Mouse (Mus musculus): ENCODE measurements around the gene Cstf2. TPM values are rescaled to one million over a fixed set of nuclear protein-coding genes. Genes with fewer than 3 reads are reported as not detected.

Gene Cstf2
- 11.5 and 13.0 TPM in 2 replicates for polyA plus RNA-seq (2012; rRNA removed)

DNA sequence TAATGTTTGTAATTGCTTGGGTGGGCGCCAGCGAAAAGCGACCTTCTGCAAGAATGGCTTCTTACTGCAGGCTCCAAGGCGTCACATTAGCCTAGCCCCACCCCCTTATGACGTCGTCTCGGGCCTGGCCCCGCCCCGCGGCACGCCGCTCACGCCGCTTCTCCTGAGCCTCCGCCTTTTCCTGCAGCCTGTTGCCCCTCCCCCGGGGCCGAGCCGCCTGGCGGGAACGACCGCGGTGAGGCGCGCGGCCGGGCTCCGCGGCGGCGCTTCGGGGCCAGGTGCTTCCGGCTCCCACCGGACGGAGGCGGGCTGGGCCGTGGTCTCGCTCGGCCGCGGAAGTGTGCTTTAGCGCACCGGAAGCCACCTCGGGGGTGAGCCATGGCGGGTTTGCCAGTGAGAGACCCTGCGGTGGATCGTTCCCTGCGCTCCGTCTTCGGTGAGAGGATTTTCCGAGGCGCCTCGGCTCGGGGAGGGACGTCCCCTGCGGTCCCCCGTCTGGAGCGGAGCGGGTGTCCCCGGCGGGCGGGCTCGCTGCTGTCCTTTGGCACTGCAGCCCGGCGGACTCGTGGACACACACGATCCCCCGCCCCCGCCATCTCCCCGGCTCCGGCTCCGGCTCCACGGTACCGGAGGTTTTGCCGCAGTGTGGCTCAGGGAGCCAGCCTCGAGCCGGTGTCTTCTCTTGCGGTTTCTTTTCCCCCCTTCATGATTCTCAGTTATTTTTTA lies at the start of gene Cstf2:
Gene Cstf2 (plus strand): TSS at position 201 of the 726 bp plus-strand sequence.
- peak; percentile 69 for DNase-seq (ENCODE audit: low spot score)

DNA sequence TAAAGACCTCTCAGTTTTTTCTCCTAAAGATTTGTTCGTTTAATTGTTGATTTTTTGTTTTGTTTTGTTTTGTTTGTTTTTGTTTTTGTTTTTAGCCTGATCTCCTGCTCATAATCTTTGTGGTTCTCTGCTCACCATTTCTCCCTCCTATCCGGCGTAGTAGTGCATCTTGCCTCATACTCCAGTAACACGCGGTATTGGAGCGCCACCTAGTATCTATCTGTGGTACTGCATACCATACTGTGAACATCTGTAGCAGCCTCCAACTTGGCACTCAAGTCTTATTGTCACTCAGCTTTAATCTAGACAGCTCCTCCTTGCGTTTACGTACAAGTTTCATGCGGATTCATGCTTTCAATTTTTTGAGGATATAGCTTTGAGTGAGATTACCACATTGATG lies 40.0 kb upstream of the Cstf2 start:
- no peak for DNase-seq (ENCODE audit: low spot score)

DNA sequence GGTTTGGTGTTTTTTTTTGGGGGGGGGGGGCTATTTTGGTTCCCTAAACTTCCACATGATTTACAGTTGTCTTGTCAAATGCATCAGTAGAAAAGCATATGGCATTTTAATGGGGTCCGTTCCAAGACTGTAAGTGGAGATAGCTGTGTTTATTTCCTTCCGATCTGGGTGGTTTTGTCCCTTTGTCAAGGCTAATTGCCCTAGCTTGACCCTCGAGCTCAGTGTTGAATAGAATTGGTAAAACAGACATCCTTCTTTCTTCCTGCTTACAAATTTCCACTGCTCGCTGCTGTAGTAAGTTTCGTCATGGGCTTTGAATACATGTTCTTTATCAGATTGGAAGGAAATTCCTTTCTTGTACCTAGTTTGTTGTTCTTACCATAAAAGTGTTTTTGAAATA lies 38.3 kb upstream of the Cstf2 start:
- DNase-seq (ENCODE audit: low spot score): no peak

DNA sequence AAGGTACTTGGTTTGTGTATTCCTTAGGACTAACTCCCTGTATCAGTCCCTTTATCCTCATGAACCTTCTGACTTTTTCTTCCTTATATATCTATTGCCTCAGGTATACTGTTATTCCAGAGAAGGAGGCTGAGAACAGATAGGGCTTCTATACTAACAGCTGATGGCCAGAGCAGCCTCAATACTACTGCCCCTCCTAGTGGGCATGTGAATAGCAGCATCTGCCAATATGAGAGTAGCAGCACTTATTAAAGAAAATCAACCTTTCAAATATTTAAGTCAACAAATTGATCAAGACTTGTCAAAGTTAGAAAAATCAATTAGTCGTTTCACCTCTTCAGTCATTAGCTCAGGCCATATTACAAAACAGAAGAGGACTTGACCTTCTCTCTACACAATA lies 10.0 kb upstream of the Cstf2 start:
- no peak for DNase-seq (ENCODE audit: low spot score)

DNA sequence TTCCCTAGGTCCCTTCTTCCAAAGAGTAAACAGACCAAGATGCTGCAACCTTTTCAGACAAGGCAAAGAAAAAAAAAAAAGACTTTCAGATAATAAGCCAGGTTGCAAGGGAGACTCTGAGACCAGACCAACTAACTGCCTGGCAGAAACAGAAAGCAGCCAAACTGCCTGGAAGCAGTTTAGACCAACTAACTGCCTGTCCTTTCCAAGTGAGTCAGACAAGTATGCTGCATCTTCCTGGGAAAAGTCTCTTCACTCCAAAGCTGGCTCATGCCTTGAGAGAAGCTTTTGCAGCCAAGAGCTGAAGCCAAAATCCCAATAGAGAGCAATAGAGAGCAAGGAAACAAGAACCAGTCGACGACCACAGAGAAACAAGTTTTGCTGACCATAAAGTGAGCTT lies 2.1 kb upstream of the Cstf2 start:
- no peak for DNase-seq (ENCODE audit: low spot score)

DNA sequence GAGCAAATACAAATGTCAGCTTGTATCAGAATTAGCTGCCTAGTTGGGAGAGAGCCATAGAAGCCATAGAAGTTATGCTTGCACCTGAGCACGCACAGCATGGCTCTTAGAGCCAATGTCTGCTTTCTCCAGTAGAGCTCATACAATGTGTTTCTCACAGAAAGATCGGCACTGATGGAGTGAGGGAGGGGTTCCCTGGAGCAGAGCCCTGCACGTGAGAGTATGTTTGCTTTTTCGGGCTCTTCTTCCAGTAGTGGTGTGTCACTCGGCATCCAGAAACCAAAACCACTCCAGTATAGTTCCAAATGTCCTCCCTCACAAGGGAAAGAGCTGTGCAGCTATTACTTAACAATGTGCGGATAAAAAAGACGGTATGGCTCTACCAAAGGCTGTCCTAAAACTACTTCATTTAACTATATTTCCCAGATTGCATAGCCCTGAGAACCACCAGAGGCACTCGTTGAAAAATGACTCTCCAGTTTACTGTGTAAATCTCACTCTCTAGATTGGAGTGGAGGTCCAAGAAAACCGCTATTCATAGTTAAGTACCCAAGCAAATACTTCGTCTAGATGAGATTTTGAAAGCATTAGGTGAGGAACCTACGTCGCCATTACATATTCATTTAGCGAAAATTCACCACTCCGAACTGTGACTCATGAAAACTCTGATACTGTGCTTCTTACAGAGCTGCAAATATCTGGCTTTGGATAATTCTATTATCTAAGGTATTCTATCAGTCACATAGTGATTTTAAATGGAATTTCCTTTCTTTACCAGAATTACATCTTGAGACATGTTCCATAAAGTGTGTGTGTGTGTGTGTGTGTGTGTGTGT lies 729 bp upstream of the Cstf2 start:
- no peak for DNase-seq (ENCODE audit: low spot score)

DNA sequence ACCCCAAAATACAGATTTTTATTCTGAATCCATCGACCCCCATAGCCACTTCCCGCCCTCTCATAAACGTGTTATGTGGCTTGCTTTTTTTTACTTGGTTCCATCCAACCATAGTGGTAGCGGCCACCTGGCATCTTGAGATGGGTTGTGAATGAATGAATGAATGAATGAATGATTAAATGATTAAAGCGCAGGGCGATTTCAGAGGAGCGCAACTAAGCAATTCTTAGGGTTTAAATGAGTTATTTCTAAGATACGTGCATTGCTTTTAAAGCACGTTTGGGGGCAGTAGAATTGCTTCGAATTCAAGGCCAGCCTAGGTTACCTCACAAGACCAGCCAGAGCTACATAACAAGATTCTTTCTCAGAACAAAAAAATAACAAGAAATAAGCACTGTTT lies 777 bp downstream of the Cstf2 start:
- no peak for DNase-seq (ENCODE audit: low spot score)

DNA sequence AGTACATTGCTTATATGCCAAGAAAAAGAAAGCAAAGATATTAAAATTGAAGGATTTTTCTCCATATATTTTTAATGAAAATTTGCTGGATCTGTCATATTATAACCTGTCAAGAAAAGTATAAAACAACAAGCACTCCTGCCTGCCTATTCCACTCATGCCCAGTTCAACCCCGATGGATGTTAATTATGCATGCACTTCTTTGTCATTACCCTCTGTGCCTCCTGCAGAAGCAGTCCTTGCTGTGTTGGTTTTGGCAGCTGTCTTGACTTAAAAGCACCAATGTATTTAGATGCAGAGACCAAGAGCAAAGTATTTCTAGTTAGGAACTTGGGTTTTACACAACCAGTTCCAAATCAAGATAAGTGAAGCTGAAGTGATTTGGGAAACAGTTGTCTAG lies 26.5 kb downstream of the Cstf2 start:
- no peak for DNase-seq (ENCODE audit: low spot score)

DNA sequence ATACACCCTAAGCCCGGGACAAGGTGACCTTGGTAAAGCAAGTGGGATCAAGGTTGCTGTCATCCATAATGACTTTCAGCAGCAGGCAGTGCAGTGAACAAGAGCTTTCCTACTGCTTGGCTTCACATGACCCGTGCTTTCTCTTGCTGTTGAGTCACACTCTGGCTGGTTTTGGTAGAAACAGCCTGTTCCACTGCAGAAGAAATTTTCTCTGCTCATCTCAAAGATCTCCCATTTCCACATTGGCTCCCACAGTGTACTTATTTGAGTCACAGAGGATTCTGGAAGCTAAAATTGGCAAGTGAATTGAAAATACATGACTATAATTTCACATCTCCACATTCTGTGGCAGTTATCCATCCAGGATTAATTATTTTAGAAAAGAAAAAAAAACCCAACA lies 43.7 kb downstream of the Cstf2 start:
- DNase-seq (ENCODE audit: low spot score): no peak

DNA sequence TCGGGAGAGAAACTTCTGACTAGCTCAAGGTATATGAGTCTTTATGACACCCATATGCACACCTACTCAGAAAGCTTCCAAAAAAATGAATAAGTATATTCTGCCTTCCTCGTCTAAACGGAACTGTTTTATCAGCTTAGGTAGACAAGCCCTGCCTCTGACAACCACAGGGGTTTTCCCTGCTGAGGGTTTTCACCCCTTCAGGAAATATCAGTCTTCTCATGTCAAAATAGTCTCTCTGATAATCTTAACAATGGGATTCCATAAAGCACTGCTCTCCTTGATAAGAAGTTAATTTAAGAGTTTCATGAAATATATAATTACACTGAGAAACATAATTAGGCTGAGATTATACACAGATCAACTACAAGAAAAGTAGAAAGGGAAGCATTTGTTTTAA lies 52.8 kb downstream of the Cstf2 start:
- DNase-seq (ENCODE audit: low spot score): no peak

DNA sequence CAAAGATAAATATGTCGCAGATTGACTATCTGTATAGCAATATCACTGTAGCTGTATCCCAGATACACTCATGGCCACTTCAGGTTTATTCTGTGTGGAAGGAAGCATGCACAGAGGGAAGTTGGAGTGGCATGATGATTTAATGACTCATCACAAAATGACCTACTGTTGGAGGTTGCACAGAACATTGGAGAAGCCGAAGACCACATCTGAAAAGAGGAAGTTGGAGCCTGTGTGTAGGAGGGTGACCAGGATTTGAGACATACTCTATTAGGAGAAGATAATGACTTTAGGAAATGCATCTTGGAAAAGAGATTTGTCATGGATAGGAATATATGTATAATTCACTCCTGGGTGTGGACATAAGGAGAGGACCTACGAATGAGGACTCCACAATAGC lies 57.4 kb downstream of the Cstf2 start:
- no peak for DNase-seq (ENCODE audit: low spot score)

DNA sequence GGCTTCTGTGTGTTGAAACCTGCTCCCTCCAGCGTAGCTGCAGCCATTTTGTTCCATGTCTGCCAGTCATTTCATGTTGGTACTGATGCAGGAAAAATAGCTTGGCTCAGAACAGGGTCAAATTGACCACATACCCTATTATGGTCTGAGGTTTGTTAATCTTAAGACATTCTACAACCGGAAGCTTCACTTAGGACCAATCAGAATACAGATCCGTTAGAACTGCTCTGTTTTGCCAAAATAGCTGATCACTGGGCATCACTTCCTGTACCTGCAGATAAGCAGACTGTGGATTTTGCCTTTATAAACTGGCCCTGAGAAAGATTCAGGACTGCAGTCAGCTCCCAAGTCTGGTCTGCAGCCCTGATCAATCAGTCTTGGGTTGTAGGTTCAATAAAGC lies 69.6 kb downstream of the Cstf2 start:
- no peak for DNase-seq (ENCODE audit: low spot score)

DNA sequence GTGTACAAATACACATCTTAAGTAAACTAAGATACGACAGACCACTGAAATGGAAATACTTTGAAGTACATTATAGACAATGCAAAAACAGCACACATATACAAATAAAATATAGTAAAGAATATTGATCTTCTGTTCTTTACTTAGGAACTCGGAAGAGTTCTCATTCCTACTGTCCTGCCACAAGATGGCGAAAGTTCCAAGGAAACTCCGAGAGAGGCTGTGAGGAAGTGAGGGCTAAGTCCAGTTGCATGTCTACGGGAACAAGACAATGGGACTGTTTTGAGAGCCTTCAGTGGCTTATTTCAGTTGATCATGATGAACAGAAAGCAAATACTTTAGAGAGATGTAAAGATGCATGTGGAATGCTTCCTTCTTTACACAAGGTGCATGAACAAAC lies 73.3 kb downstream of the Cstf2 start:
- DNase-seq (ENCODE audit: low spot score): no peak

DNA sequence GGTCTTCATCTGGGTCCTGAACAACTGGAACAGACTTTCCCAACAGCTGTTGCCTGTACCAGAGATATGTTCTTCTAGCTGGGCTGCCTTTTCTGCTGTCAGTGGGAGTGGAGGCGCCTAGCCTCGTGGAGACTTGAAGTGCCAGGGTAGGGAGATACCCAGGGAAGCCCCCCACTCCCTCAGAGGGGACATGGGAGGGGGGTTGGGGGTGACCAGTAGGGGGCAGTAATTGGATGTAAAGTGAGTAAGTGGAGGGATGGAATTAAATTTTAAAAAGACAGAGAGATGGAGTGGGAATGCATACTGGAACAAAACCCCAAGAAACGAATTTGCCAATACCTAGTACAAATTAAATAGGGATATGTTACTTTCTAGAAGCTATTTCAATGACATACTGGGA lies 74.8 kb downstream of the Cstf2 start:
- no peak for DNase-seq (ENCODE audit: low spot score)

Other genes starting within 250 kb of the Cstf2 start
- 0.10 TPM in 1 of 2 replicates, not detected in the other for gene Tnmd, start 208.2 kb upstream of the Cstf2 start, polyA plus RNA-seq (2012; rRNA removed)
- 83.6 and 111 TPM in 2 replicates for gene Tspan6, start 160.8 kb upstream of the Cstf2 start, polyA plus RNA-seq (2012; rRNA removed)
- 7.5 and 7.7 TPM in 2 replicates for gene Srpx2, start 150.8 kb upstream of the Cstf2 start, polyA plus RNA-seq (2012; rRNA removed)
- gene Sytl4, start 77.4 kb upstream of the Cstf2 start, polyA plus RNA-seq (2012; rRNA removed): 6.8 and 6.9 TPM in 2 replicates
- 3.4 and 3.8 TPM in 2 replicates for gene Xkrx, start 102.9 kb downstream of the Cstf2 start, polyA plus RNA-seq (2012; rRNA removed)
- not detected in 2 replicates for gene Arl13a, start 128.3 kb downstream of the Cstf2 start, polyA plus RNA-seq (2012; rRNA removed)
- gene Nox1, start 162.8 kb downstream of the Cstf2 start, polyA plus RNA-seq (2012; rRNA removed): 0.07 and 0.08 TPM in 2 replicates
- 23.1 and 24.3 TPM in 2 replicates for gene Trmt2b, start 217.8 kb downstream of the Cstf2 start, polyA plus RNA-seq (2012; rRNA removed)
- 0.61 and 0.83 TPM in 2 replicates for gene Tmem35a, start 236.0 kb downstream of the Cstf2 start, polyA plus RNA-seq (2012; rRNA removed)
- 0.87 and 0.93 TPM in 2 replicates for gene Cenpi, start 248.9 kb downstream of the Cstf2 start, polyA plus RNA-seq (2012; rRNA removed)

All from urinary bladder, adult 2 months (tissue).